Mouse (Mus musculus): ENCODE measurements around the gene Aktip.

DNA sequence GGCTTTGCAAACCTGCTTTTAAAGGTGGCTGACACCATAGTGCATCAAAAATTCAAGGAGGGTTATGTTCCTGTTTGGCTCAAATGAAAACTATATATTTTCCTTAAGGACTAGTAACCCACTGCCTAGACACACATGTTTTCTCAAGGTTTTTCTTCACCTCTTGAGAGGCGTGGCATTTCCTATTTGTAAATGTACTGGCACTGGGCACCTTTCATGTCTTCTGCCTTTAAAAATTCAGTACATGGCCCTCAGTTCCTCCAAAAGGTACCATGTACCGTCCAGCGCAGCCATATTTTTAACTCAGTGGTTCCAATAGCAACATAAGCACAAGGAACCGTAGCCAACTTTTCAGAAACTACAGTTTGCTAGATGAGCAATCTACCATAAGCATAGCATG lies 67.0 kb downstream of the Aktip start:
- TF ChIP-seq POLR2A (IDR thresholded peaks at IDR 0.05; ENCODE audit: control insufficient read depth, low read depth, low read length) (no peak), CTCF (IDR thresholded peaks at IDR 0.05; ENCODE audit: control insufficient read depth, insufficient read depth, insufficient replicate concordance, low read depth, low read length) (no peak)
